Mouse (Mus musculus) stomach, embryonic 16.5 days (tissue): ENCODE measurements around the gene Mmp24. TPM values are rescaled to one million over a fixed set of nuclear protein-coding genes. Genes with fewer than 3 reads are reported as not detected.
"Not testable (repeated sequence)": the region's sequence is repeated elsewhere in the genome, so short reads cannot be mapped to it uniquely, and the experiment has no call there.

Source experiments
- ATAC-seq: fragments of 200-750 bp; cut with Nextera tagmentation; 2 replicates; pipeline ENCODE4 v1.8.0; 2017; ENCODE audit warnings: moderate number of reproducible peaks, moderate TSS enrichment; ENCODE audit not compliant: insufficient read depth, low FRiP score
- H3K27ac ChIP-seq: fragments of 300-500 bp; sonication (generic); 2 replicates; pipeline ENCODE4 v1.5.1; 2014; ENCODE audit warnings: low read length
- H3K27me3 ChIP-seq: fragments of 300-500 bp; sonication (generic); 2 replicates; pipeline ENCODE4 v1.6.1; 2014; ENCODE audit warnings: low read length, control low read depth, mixed read lengths; ENCODE audit not compliant: control insufficient read depth, insufficient read depth
- H3K36me3 ChIP-seq: fragments of 300-500 bp; sonication (generic); 2 replicates; pipeline ENCODE4 v1.6.1; 2014; ENCODE audit warnings: low read length; ENCODE audit not compliant: control insufficient read depth, insufficient read depth
- H3K4me1 ChIP-seq: fragments of 300-500 bp; sonication (generic); 2 replicates; pipeline ENCODE4 v1.6.1; 2014; ENCODE audit warnings: low read length, control low read depth, mixed read lengths; ENCODE audit not compliant: control insufficient read depth, insufficient read depth
- H3K4me2 ChIP-seq: fragments of 300-500 bp; sonication (generic); 2 replicates; pipeline ENCODE4 v1.6.1; 2014; ENCODE audit warnings: low read depth, low read length, mixed read lengths
- H3K4me3 ChIP-seq: fragments of 300-500 bp; sonication (generic); replicated peaks from 2 replicates; pipeline ENCODE4 v1.5.1; 2014; ENCODE audit warnings: mild to moderate bottlenecking, low read length
- H3K9ac ChIP-seq: fragments of 300-500 bp; sonication (generic); 2 replicates; pipeline ENCODE4 v1.6.1; 2014; ENCODE audit warnings: low read length
- H3K9me3 ChIP-seq: fragments of 300-500 bp; sonication (generic); replicated peaks from 2 replicates; pipeline ENCODE4 v1.6.1; 2016; ENCODE audit warnings: low read length, control low read depth; ENCODE audit not compliant: control insufficient read depth
- WGBS: fragments of 180-500 bp; shearing (Covaris S2); extraction: QIAGEN DNeasy Blood & Tissue Kit; methylation state at CpG from one replicate; pipeline ENCODE4 v1.1.7; 2014; 5-methylcytosine and 5-hydroxymethylcytosine counted together
- polyA plus RNA-seq: library from polyadenylated mRNA; unstranded; fragments of >200 nt; fragmentation: Nextera tagmentation; extraction: Ambion mirVana; gene quantifications from 2 replicates; pipeline ENCODE4 v1.2.1, GENCODE M21; 2015

The Mmp24 gene
- polyA plus RNA-seq, 1 experiment from 2014 or later: 0.23 TPM

GRCm38 (mm10) chr2:155830841-155831240 is 55.7 kb downstream of the Mmp24 start:
- no peak for ATAC-seq
- no peak overlapping the region for H3K9ac ChIP-seq
- no peak overlapping the region for H3K4me3 ChIP-seq
- H3K4me2 ChIP-seq: no peak overlapping the region
- H3K9me3 ChIP-seq: no peaks in the 10 kb centered on the region
- H3K4me1 ChIP-seq: peaks cover 4% of the 10 kb centered on the region; the same call in 1 of the 2 replicates
- H3K27ac ChIP-seq: no peak overlapping the region
- 81% methylated on average over 8 of the region's 8 CpGs for WGBS
- no peaks in the 10 kb centered on the region for H3K27me3 ChIP-seq
- H3K36me3 ChIP-seq: no peaks in the 10 kb centered on the region

GRCm38 (mm10) chr2:155831302-155831701 is 56.2 kb downstream of the Mmp24 start:
- no peak for ATAC-seq

GRCm38 (mm10) chr2:155832087-155832486 is 56.9 kb downstream of the Mmp24 start:
- not testable (repeated sequence) for H3K9me3 ChIP-seq, H3K36me3 ChIP-seq, H3K4me1 ChIP-seq, ATAC-seq, H3K9ac ChIP-seq, H3K27me3 ChIP-seq, H3K4me3 ChIP-seq, H3K4me2 ChIP-seq, H3K27ac ChIP-seq
- 68% methylated on average over 1 of the region's 1 CpGs for WGBS

More at GRCm38 (mm10) chr2:155831302-155831701, 56.2 kb downstream of the Mmp24 start:
- H3K4me2 ChIP-seq: no peak overlapping the region
- 63% methylated on average over 9 of the region's 9 CpGs for WGBS
- peaks cover 4% of the 10 kb centered on the region; the same call in 1 of the 2 replicates for H3K4me1 ChIP-seq
- H3K9ac ChIP-seq: no peak overlapping the region
- no peak overlapping the region for H3K27ac ChIP-seq
- no peak overlapping the region for H3K4me3 ChIP-seq
- H3K27me3 ChIP-seq: no peaks in the 10 kb centered on the region
- H3K9me3 ChIP-seq: no peaks in the 10 kb centered on the region
- H3K36me3 ChIP-seq: no peaks in the 10 kb centered on the region

GRCm38 (mm10) chr2:155834732-155835131 is 59.6 kb downstream of the Mmp24 start, which contains the start of gene Fam83c:
Fam83c (minus strand) TSS chr2:155834854.
- WGBS: 58% methylated on average over 9 of the region's 9 CpGs
- ATAC-seq: peak; percentile 77
- H3K9me3 ChIP-seq: no peaks in the 10 kb centered on the region
- H3K9ac ChIP-seq: peak within 1 kb of the TSS; percentile 66
- no peaks in the 10 kb centered on the region for H3K36me3 ChIP-seq
- H3K4me3 ChIP-seq: peak within 1 kb of the TSS; percentile 37
- no peaks in the 10 kb centered on the region for H3K27me3 ChIP-seq
- H3K4me1 ChIP-seq: no peaks in the 10 kb centered on the region
- H3K4me2 ChIP-seq: peak within 1 kb of the TSS; percentile 20
- peak within 1 kb of the TSS; percentile 49 for H3K27ac ChIP-seq

- no peak for ATAC-seq
- Histone ChIP-seq H3K27ac (no peak overlapping the region), H3K4me1 (no peaks in the 10 kb centered on the region), H3K9me3 (no peaks in the 10 kb centered on the region), H3K4me2 (no peak overlapping the region), H3K27me3 (no peaks in the 10 kb centered on the region), H3K36me3 (no peaks in the 10 kb centered on the region), H3K9ac (no peak overlapping the region), H3K4me3 (no peak overlapping the region)
- 65% methylated on average over 3 of the region's 3 CpGs for WGBS
These were observed 62.8 kb downstream of the Mmp24 start for GRCm38 (mm10) chr2:155837961-155838360.

- 71% methylated on average over 4 of the region's 4 CpGs for WGBS
- Histone ChIP-seq H3K27ac (no peak overlapping the region), H3K9me3 (no peaks in the 10 kb centered on the region), H3K4me2 (no peak overlapping the region), H3K9ac (no peak overlapping the region), H3K4me1 (no peaks in the 10 kb centered on the region), H3K27me3 (no peaks in the 10 kb centered on the region), H3K36me3 (no peaks in the 10 kb centered on the region), H3K4me3 (no peak overlapping the region)
- no peak for ATAC-seq
These were observed 63.8 kb downstream of the Mmp24 start for GRCm38 (mm10) chr2:155838961-155839360.

GRCm38 (mm10) chr2:155846930-155847329 is 71.8 kb downstream of the Mmp24 start:
- no peak for ATAC-seq
- WGBS: 51% methylated on average over 8 of the region's 8 CpGs
- Histone ChIP-seq H3K9me3 (no peaks in the 10 kb centered on the region), H3K4me2 (no peak overlapping the region), H3K4me1 (no peaks in the 10 kb centered on the region), H3K27me3 (no peaks in the 10 kb centered on the region), H3K36me3 (peaks cover 5% of the 10 kb centered on the region; the same call in 1 of the 2 replicates), H3K4me3 (no peak overlapping the region), H3K9ac (no peak overlapping the region), H3K27ac (no peak overlapping the region)

GRCm38 (mm10) chr2:155848291-155848690 is 73.1 kb downstream of the Mmp24 start:
- no peaks in the 10 kb centered on the region for H3K9me3 ChIP-seq
- ATAC-seq: no peak
- no peaks in the 10 kb centered on the region for H3K4me1 ChIP-seq
- 23% methylated on average over 6 of the region's 6 CpGs for WGBS
- no peak overlapping the region for H3K4me2 ChIP-seq
- peaks cover 5% of the 10 kb centered on the region; the same call in 1 of the 2 replicates for H3K36me3 ChIP-seq
- H3K27ac ChIP-seq: no peak overlapping the region
- H3K9ac ChIP-seq: no peak overlapping the region
- no peak overlapping the region for H3K4me3 ChIP-seq
- H3K27me3 ChIP-seq: no peaks in the 10 kb centered on the region

GRCm38 (mm10) chr2:155849464-155849863 is 74.3 kb downstream of the Mmp24 start:
- Histone ChIP-seq H3K36me3 (peaks cover 5% of the 10 kb centered on the region; the same call in 1 of the 2 replicates), H3K4me3 (no peak overlapping the region), H3K4me2 (no peak overlapping the region), H3K27ac (no peak overlapping the region), H3K9ac (no peak overlapping the region), H3K9me3 (no peaks in the 10 kb centered on the region), H3K27me3 (no peaks in the 10 kb centered on the region), H3K4me1 (no peaks in the 10 kb centered on the region)
- no peak for ATAC-seq
- WGBS: 60% methylated on average over 7 of the region's 7 CpGs
